Mouse (Mus musculus) spleen, adult 2 months (tissue): Measurements from ENCODE around the gene Tmub2.

Source experiments
- CTCF ChIP-seq: fragments of 200-500 bp; IDR thresholded peaks from 2 replicates; pipeline ENCODE4 v1.5.1; 2011; ENCODE audit warnings: mild to moderate bottlenecking, inconsistent platforms; ENCODE audit not compliant: insufficient read depth, insufficient read length, insufficient replicate concordance; ENCODE audit errors: extremely low read depth
- POLR2A ChIP-seq: fragments of 200-500 bp; IDR thresholded peaks from 2 replicates; pipeline ENCODE4 v1.6.1; 2011; ENCODE audit warnings: low read depth, low read length, inconsistent platforms

- TF ChIP-seq POLR2A (no peak), CTCF (no peak)
Measured at GRCm38 (mm10) chr11:102241246-102241645, 43.5 kb upstream of the Tmub2 start.
